Mouse (Mus musculus): ENCODE data around the gene Allc. TPM values are rescaled to one million over a fixed set of nuclear protein-coding genes. Genes with fewer than 3 reads are reported as not detected.
A peak's percentile ranks its signal among the peaks of the same experiment; 100 is the strongest.

The Allc gene
- polyA plus RNA-seq, 1 experiment from 2014 or later, result not detected

- Histone ChIP-seq H3K27ac (replicated peaks) (no peak overlapping the region), H3K4me3 (no peak overlapping the region), H3K4me2 (no peak overlapping the region), H3K4me1 (replicated peaks) (no peaks in the 10 kb centered on the region), H3K27me3 (no peaks in the 10 kb centered on the region), H3K9ac (no peak overlapping the region), H3K36me3 (no peaks in the 10 kb centered on the region), H3K9me3 (no peaks in the 10 kb centered on the region)
- no peak for ATAC-seq (ENCODE audit: low FRiP score, low read depth)
- WGBS, result 89% methylated on average over 3 of the region's 3 CpGs
These were observed 4.2 kb downstream of the Allc start for GRCm38 (mm10) chr12:28578147-28578546.

- 78% methylated on average over 6 of the region's 6 CpGs for WGBS
- H3K27ac ChIP-seq (replicated peaks), result no peak overlapping the region
- no peak for ATAC-seq (ENCODE audit: low FRiP score, low read depth)
- no peaks in the 10 kb centered on the region for H3K36me3 ChIP-seq
- no peaks in the 10 kb centered on the region for H3K27me3 ChIP-seq
- no peaks in the 10 kb centered on the region for H3K4me1 ChIP-seq (replicated peaks)
- no peaks in the 10 kb centered on the region for H3K9me3 ChIP-seq
- no peak overlapping the region for H3K4me3 ChIP-seq
- H3K4me2 ChIP-seq, result no peak overlapping the region
- no peak overlapping the region for H3K9ac ChIP-seq
These were observed 6.8 kb downstream of the Allc start for GRCm38 (mm10) chr12:28575366-28576070.

- Histone ChIP-seq H3K27me3 (no peaks in the 10 kb centered on the region), H3K36me3 (no peaks in the 10 kb centered on the region), H3K4me2 (no peak overlapping the region), H3K4me3 (no peak overlapping the region), H3K9me3 (no peaks in the 10 kb centered on the region), H3K9ac (no peak overlapping the region), H3K4me1 (replicated peaks) (no peaks in the 10 kb centered on the region), H3K27ac (replicated peaks) (no peak overlapping the region)
- WGBS, result 83% methylated on average over 2 of the region's 2 CpGs
- ATAC-seq (ENCODE audit: low FRiP score, low read depth), result no peak
These were observed 10.1 kb downstream of the Allc start for GRCm38 (mm10) chr12:28572241-28572640.

- H3K9me3 ChIP-seq, result no peaks in the 10 kb centered on the region
- 0 out of 2 replicates have a peak within 1 kb of the TSS, but pooled peaks have one; percentile 13 for H3K4me2 ChIP-seq
- H3K4me1 ChIP-seq (replicated peaks), result no peaks in the 10 kb centered on the region
- no peaks in the 10 kb centered on the region for H3K27me3 ChIP-seq
- no peaks in the 10 kb centered on the region for H3K36me3 ChIP-seq
- 84% methylated on average over 15 of the region's 15 CpGs for WGBS
- no peak within 1 kb of the TSS for H3K9ac ChIP-seq
- no peak within 1 kb of the TSS for H3K4me3 ChIP-seq
- H3K27ac ChIP-seq (replicated peaks), result no peak within 1 kb of the TSS
- no peak for ATAC-seq (ENCODE audit: low FRiP score, low read depth)
These were observed 30.0 kb downstream of the Allc start, which contains the start of gene Dcdc2c for GRCm38 (mm10) chr12:28552299-28552698. Gene Dcdc2c, minus strand, starts transcription at chr12:28552399.

- H3K9ac ChIP-seq, result no peak overlapping the region
- no peak overlapping the region for H3K27ac ChIP-seq (replicated peaks)
- 0 out of 2 replicates have a peak overlapping the region, but pooled peaks have one; percentile 13 for H3K4me2 ChIP-seq
- no peaks in the 10 kb centered on the region for H3K9me3 ChIP-seq
- 66% methylated on average over 18 of the region's 18 CpGs for WGBS
- no peaks in the 10 kb centered on the region for H3K27me3 ChIP-seq
- ATAC-seq (ENCODE audit: low FRiP score, low read depth), result 0 out of 2 replicates have a peak, but pooled peaks have one; percentile 27
- no peaks in the 10 kb centered on the region for H3K4me1 ChIP-seq (replicated peaks)
- no peak overlapping the region for H3K4me3 ChIP-seq
- H3K36me3 ChIP-seq, result no peaks in the 10 kb centered on the region
These were observed 30.5 kb downstream of the Allc start for GRCm38 (mm10) chr12:28551775-28552174.

- no peak for ATAC-seq (ENCODE audit: low FRiP score, low read depth)
- Histone ChIP-seq H3K27me3 (no peaks in the 10 kb centered on the region), H3K4me1 (replicated peaks) (no peaks in the 10 kb centered on the region), H3K9me3 (no peaks in the 10 kb centered on the region), H3K27ac (replicated peaks) (no peak overlapping the region), H3K4me2 (no peak overlapping the region), H3K4me3 (no peak overlapping the region), H3K9ac (no peak overlapping the region), H3K36me3 (no peaks in the 10 kb centered on the region)
- 70% methylated on average over 4 of the region's 4 CpGs for WGBS
These were observed 33.4 kb downstream of the Allc start for GRCm38 (mm10) chr12:28548887-28549286.

GRCm38 (mm10) chr12:28514264-28514775 lies 68.0 kb downstream of the Allc start:
- no peak for ATAC-seq (ENCODE audit: low FRiP score, low read depth)
- Histone ChIP-seq H3K9ac (no peak overlapping the region), H3K4me3 (no peak overlapping the region), H3K27me3 (no peaks in the 10 kb centered on the region), H3K9me3 (0 out of 2 replicates have a peak, but pooled peaks cover 4% of the 10 kb centered on the region), H3K4me1 (replicated peaks) (no peaks in the 10 kb centered on the region), H3K27ac (replicated peaks) (no peak overlapping the region), H3K36me3 (no peaks in the 10 kb centered on the region), H3K4me2 (no peak overlapping the region)
- WGBS, result 57% methylated on average over 1 of the region's 1 CpGs

- H3K27me3 ChIP-seq, result no peaks in the 10 kb centered on the region
- H3K27ac ChIP-seq (replicated peaks), result no peak overlapping the region
- H3K4me1 ChIP-seq (replicated peaks), result no peaks in the 10 kb centered on the region
- ATAC-seq (ENCODE audit: low FRiP score, low read depth), result no peak
- H3K9ac ChIP-seq, result no peak overlapping the region
- H3K9me3 ChIP-seq, result 0 out of 2 replicates have a peak, but pooled peaks cover 4% of the 10 kb centered on the region
- 37% methylated on average over 5 of the region's 5 CpGs for WGBS
- H3K36me3 ChIP-seq, result no peaks in the 10 kb centered on the region
- no peak overlapping the region for H3K4me3 ChIP-seq
- H3K4me2 ChIP-seq, result no peak overlapping the region
These were observed 72.5 kb downstream of the Allc start for GRCm38 (mm10) chr12:28509699-28510280.

Other genes starting within 250 kb of the Allc start
- 0.10 TPM in 1 of 2 replicates, not detected in the other for gene Dcdc2c, start 30.1 kb downstream of the Allc start, polyA plus RNA-seq (2015; fragmentation: Nextera tagmentation; extraction: Ambion mirVana)
- 1.2 and 1.9 TPM in 2 replicates for gene Colec11, start 40.9 kb upstream of the Allc start, polyA plus RNA-seq (2015; fragmentation: Nextera tagmentation; extraction: Ambion mirVana)
- gene Rps7, start 53.4 kb upstream of the Allc start, polyA plus RNA-seq (2015; fragmentation: Nextera tagmentation; extraction: Ambion mirVana), result 389 and 432 TPM in 2 replicates
- gene Rnaseh1, start 67.1 kb upstream of the Allc start, polyA plus RNA-seq (2015; fragmentation: Nextera tagmentation; extraction: Ambion mirVana), result 20.5 and 25.2 TPM in 2 replicates
- 29.4 and 30.0 TPM in 2 replicates for gene Adi1, start 92.7 kb upstream of the Allc start, polyA plus RNA-seq (2015; fragmentation: Nextera tagmentation; extraction: Ambion mirVana)
- 40.2 and 43.1 TPM in 2 replicates for gene Trappc12, start 167.9 kb upstream of the Allc start, polyA plus RNA-seq (2015; fragmentation: Nextera tagmentation; extraction: Ambion mirVana)
- gene Eipr1, start 169.3 kb upstream of the Allc start, polyA plus RNA-seq (2015; fragmentation: Nextera tagmentation; extraction: Ambion mirVana), result 70.9 and 71.8 TPM in 2 replicates

Data from hindbrain, embryonic 15.5 days (tissue).